Mouse (Mus musculus) neutrophil, adult 5-6 weeks (primary cell): ENCODE results near the gene Vax2. TPM values are rescaled to one million over a fixed set of nuclear protein-coding genes. Genes with fewer than 3 reads are reported as not detected.

Experiments used
- ATAC-seq: fragments of 151-379, 151-347 bp; 2 replicates; pipeline ENCODE4 v1.8.0; 2017; ENCODE audit warnings: mild to moderate bottlenecking, moderate TSS enrichment; ENCODE audit not compliant: insufficient number of reproducible peaks, poor library complexity, low FRiP score, severe bottlenecking; ENCODE audit errors: extremely low read depth
- total RNA-seq: library from RNA; stranded (forward); fragments of 200-1000 nt; gene quantifications from 2 replicates; pipeline ENCODE4 v1.2.3, GENCODE M21; 2017

Vax2 gene
- total RNA-seq, 1 experiment from 2014 or later: not detected

- no peak for ATAC-seq
Measured at GRCm38 (mm10) chr6:83707738-83708510, 3.1 kb upstream of the Vax2 start.

- no peak for ATAC-seq
Measured at GRCm38 (mm10) chr6:83710361-83711066, 550 bp upstream of the Vax2 start.

- ATAC-seq: no peak
Measured at GRCm38 (mm10) chr6:83711725-83712475, 836 bp downstream of the Vax2 start.

GRCm38 (mm10) chr6:83713271-83714136, 2.4 kb downstream of the Vax2 start:
- no peak for ATAC-seq

- ATAC-seq: no peak
Measured at GRCm38 (mm10) chr6:83714221-83715123, 3.4 kb downstream of the Vax2 start.

GRCm38 (mm10) chr6:83715461-83716196, 4.6 kb downstream of the Vax2 start:
- no peak for ATAC-seq

- ATAC-seq: no peak
Measured at GRCm38 (mm10) chr6:83717026-83717425, 6.0 kb downstream of the Vax2 start.

- ATAC-seq: no peak
Measured at GRCm38 (mm10) chr6:83722526-83722925, 11.5 kb downstream of the Vax2 start.

- ATAC-seq: no peak
Measured at GRCm38 (mm10) chr6:83727178-83727577, 16.1 kb downstream of the Vax2 start.

GRCm38 (mm10) chr6:83728488-83728887, 17.4 kb downstream of the Vax2 start:
- no peak for ATAC-seq

GRCm38 (mm10) chr6:83729350-83729970, 18.4 kb downstream of the Vax2 start:
- ATAC-seq: no peak

GRCm38 (mm10) chr6:83731128-83731527, 20.1 kb downstream of the Vax2 start:
- no peak for ATAC-seq

GRCm38 (mm10) chr6:83737311-83737710, 26.2 kb downstream of the Vax2 start:
- ATAC-seq: no peak

- no peak for ATAC-seq
Measured at GRCm38 (mm10) chr6:83738596-83738995, 27.5 kb downstream of the Vax2 start.

GRCm38 (mm10) chr6:83742761-83743160, 31.7 kb downstream of the Vax2 start, which contains the start of gene Atp6v1b1:
Gene Atp6v1b1, plus strand, starts transcription at chr6:83742990.
- ATAC-seq: no peak

GRCm38 (mm10) chr6:83743212-83743611, 32.1 kb downstream of the Vax2 start:
- no peak for ATAC-seq

- ATAC-seq: no peak
Measured at GRCm38 (mm10) chr6:83744126-83744525, 33.1 kb downstream of the Vax2 start.
